Mouse (Mus musculus): ENCODE measurements around the gene Mif. TPM values are rescaled to one million over a fixed set of nuclear protein-coding genes. Genes with fewer than 3 reads are reported as not detected.
A peak's percentile ranks its signal among the peaks of the same experiment; 100 is the strongest.

The Mif gene
- total and polyA plus RNA-seq, 3 experiments: 200 to 556 (median 220) TPM

DNA sequence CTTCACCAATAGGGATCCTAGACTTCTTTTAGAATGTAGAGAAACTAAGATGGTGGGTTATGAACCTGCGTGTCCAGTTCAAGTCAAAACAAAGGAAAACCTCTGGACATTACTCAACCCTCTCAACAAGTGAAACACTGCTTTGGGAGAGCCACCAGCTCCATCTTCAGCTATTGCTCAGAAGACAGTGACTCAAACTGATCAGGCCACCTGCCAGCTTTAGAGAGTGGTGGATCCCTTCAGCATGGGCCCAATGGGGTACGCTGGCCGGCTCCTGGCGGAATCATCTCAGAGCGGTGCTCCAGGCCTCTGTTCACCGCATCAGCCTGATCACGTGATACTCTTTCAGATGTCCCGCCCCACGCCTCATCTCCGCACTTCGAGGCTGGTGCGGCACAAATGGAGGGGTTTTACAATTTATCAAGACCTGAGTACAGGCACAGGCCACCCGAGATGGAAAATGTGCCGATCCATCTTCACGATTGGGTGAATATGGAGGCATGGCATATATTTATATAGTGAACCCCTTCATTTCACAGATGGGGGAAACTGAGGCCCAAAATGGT, 4.5 kb downstream of the Mif start:
- H3K4me1 ChIP-seq (ENCODE audit: control insufficient read depth, insufficient read depth, low read length): 0 out of 2 replicates have a peak, but pooled peaks cover 2% of the 10 kb centered on the region
- no peaks in the 10 kb centered on the region for H3K79me2 ChIP-seq (replicated peaks; ENCODE audit: control insufficient read depth, insufficient read depth, low read length)
- no peak for DNase-seq
- H3K9ac ChIP-seq (ENCODE audit: low read depth, low read length): no peak overlapping the region
- intact Hi-C loops (cut with DNase I): no loop called here
- no peaks in the 10 kb centered on the region for H3K27me3 ChIP-seq (ENCODE audit: control insufficient read depth, insufficient read depth, low read length)
- H3K4me3 ChIP-seq: no peak overlapping the region
- 94% methylated on average over 15 of the region's 15 CpGs for WGBS
- TF ChIP-seq CTCF (IDR thresholded peaks at IDR 0.05) (no peak), EP300 (IDR thresholded peaks at IDR 0.05; ENCODE audit: insufficient read depth, low read depth, low read length) (no peak), POLR2A (IDR thresholded peaks at IDR 0.05; ENCODE audit: insufficient read depth, low read depth, low read length) (no peak)
- no peaks in the 10 kb centered on the region for H3K36me3 ChIP-seq (ENCODE audit: control insufficient read depth, insufficient read depth, low read length)
- H3K27ac ChIP-seq: no peak overlapping the region

DNA sequence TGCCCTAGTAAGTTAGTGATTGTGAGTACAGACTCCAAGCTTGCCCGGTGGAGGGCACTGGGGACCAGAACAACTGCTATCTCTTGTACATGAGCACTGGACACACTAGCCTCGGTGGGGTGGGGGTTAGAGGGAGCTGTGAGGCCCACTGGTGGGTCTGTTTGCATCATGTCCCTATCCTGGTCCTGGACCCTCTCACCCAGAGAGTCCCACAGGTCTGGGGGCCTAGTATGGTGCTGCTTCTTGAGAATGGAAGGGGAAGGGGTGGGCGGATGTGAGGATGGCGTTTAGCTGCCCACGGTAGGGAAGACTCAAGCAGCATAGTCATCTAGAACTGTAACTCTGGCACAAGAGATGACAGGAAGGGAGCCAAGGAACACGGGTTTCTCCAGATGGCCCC, 5.2 kb downstream of the Mif start:
- TF ChIP-seq CTCF (IDR thresholded peaks at IDR 0.05) (no peak), EP300 (IDR thresholded peaks at IDR 0.05; ENCODE audit: insufficient read depth, low read depth, low read length) (no peak), POLR2A (IDR thresholded peaks at IDR 0.05; ENCODE audit: insufficient read depth, low read depth, low read length) (no peak)
- intact Hi-C loops (cut with DNase I): no loop called here
- WGBS: 67% methylated on average over 6 of the region's 6 CpGs
- Histone ChIP-seq H3K27me3 (ENCODE audit: control insufficient read depth, insufficient read depth, low read length) (no peaks in the 10 kb centered on the region), H3K79me2 (replicated peaks; ENCODE audit: control insufficient read depth, insufficient read depth, low read length) (no peaks in the 10 kb centered on the region), H3K27ac (no peak overlapping the region), H3K4me3 (no peak overlapping the region), H3K4me1 (ENCODE audit: control insufficient read depth, insufficient read depth, low read length) (0 out of 2 replicates have a peak, but pooled peaks cover 2% of the 10 kb centered on the region), H3K36me3 (ENCODE audit: control insufficient read depth, insufficient read depth, low read length) (no peaks in the 10 kb centered on the region), H3K9ac (ENCODE audit: low read depth, low read length) (no peak overlapping the region)
- DNase-seq: no peak

DNA sequence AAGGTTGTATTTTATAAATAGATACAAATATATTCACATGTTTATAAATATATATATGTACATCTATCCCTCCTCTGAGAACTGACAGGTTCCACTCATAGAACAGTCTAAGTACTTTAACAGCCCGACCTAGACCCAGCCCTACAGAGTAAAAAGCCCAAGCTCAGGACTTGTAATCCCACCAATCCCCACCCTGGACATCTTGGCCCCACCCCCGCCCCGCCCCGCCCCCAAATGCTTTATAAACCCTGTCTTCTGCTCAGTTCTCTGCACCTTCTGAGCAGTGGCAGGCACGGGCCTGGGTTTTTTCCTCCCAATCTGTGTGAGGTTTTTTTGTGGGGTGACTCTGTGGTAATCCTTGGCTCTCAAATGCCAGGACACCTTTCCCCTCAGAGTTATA, 5.9 kb downstream of the Mif start:
- no peak overlapping the region for H3K4me3 ChIP-seq
- WGBS: 50% methylated on average over 5 of the region's 5 CpGs
- no peak overlapping the region for H3K27ac ChIP-seq
- no peak for DNase-seq
- no peak for TF ChIP-seq CTCF (IDR thresholded peaks at IDR 0.05)
- TF ChIP-seq POLR2A (IDR thresholded peaks at IDR 0.05; ENCODE audit: insufficient read depth, low read depth, low read length): no peak
- no peak for TF ChIP-seq EP300 (IDR thresholded peaks at IDR 0.05; ENCODE audit: insufficient read depth, low read depth, low read length)
- H3K27me3 ChIP-seq (ENCODE audit: control insufficient read depth, insufficient read depth, low read length): no peaks in the 10 kb centered on the region
- H3K9ac ChIP-seq (ENCODE audit: low read depth, low read length): no peak overlapping the region
- no peaks in the 10 kb centered on the region for H3K36me3 ChIP-seq (ENCODE audit: control insufficient read depth, insufficient read depth, low read length)
- H3K79me2 ChIP-seq (replicated peaks; ENCODE audit: control insufficient read depth, insufficient read depth, low read length): no peaks in the 10 kb centered on the region
- intact Hi-C loops (cut with DNase I): no loop called here
- 0 out of 2 replicates have a peak, but pooled peaks cover under 1% of the 10 kb centered on the region for H3K4me1 ChIP-seq (ENCODE audit: control insufficient read depth, insufficient read depth, low read length)

DNA sequence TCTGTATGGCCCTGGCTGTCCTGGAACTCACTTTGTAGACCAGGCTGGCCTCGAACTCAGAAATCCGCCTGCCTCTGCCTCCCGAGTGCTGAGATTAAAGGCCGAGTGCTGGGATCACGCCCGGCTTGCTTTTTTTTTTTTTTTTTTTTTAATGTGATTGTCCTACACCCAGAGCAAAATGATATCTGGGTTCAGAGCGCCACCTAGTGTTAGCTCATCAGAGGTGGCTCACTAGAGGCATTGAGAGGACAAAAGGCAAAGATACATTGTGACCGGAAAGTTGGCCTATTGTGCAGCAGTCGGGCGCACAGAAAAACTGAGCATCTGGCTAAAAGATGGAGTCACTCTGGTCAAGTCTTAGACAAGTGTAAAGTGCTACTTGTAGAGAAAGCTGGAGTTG, 6.6 kb downstream of the Mif start:
- Histone ChIP-seq H3K27me3 (ENCODE audit: control insufficient read depth, insufficient read depth, low read length) (no peaks in the 10 kb centered on the region), H3K36me3 (ENCODE audit: control insufficient read depth, insufficient read depth, low read length) (no peaks in the 10 kb centered on the region), H3K9ac (ENCODE audit: low read depth, low read length) (no peak overlapping the region), H3K4me1 (ENCODE audit: control insufficient read depth, insufficient read depth, low read length) (no peaks in the 10 kb centered on the region), H3K27ac (no peak overlapping the region), H3K79me2 (replicated peaks; ENCODE audit: control insufficient read depth, insufficient read depth, low read length) (no peaks in the 10 kb centered on the region), H3K4me3 (no peak overlapping the region)
- 19% methylated on average over 10 of the region's 10 CpGs for WGBS
- TF ChIP-seq CTCF (IDR thresholded peaks at IDR 0.05) (peak; percentile 83), POLR2A (IDR thresholded peaks at IDR 0.05; ENCODE audit: insufficient read depth, low read depth, low read length) (no peak), EP300 (IDR thresholded peaks at IDR 0.05; ENCODE audit: insufficient read depth, low read depth, low read length) (0 out of 2 replicates have a peak, but pooled peaks have one; percentile 6)
- peak; percentile 80 for DNase-seq
- intact Hi-C loops (cut with DNase I): loop anchor here (1.0 to 2.0 kb wide), 3 partner anchors 19 to 269 kb away; no protein-coding TSS in a partner anchor

DNA sequence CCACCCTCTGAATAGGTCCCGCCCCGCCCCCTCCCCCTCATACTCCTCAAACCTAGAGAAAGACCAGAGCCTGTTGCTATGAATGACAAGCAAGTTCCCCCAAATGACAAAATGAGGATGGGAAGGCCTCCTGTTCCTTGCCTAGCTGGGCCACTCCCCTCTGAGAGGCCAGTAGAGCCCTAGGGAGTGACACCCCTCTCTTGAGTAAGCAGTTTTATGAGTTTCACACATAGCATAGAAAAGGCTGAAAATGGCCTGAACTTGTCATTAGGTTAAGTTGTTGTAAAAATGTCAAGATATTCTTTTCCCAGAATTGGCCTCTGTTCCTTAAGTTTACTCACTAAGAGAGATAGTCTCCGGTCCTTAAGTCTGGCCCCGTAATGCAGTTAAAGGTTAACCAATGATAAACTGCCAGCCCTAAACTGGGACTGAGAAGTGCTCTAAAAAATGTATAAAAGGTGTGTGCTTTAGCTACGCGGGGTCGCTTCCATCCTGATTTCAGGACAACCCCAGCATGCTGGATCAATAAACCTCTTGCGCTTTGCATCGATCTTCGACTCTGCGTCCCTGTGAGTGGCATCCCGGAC, 7.4 kb downstream of the Mif start:
- no peak for TF ChIP-seq EP300 (IDR thresholded peaks at IDR 0.05; ENCODE audit: insufficient read depth, low read depth, low read length)
- TF ChIP-seq POLR2A (IDR thresholded peaks at IDR 0.05; ENCODE audit: insufficient read depth, low read depth, low read length): no peak
- H3K4me3 ChIP-seq: no peak overlapping the region
- 95% methylated on average over 12 of the region's 12 CpGs for WGBS
- DNase-seq: no peak
- no peaks in the 10 kb centered on the region for H3K36me3 ChIP-seq (ENCODE audit: control insufficient read depth, insufficient read depth, low read length)
- H3K27me3 ChIP-seq (ENCODE audit: control insufficient read depth, insufficient read depth, low read length): no peaks in the 10 kb centered on the region
- intact Hi-C loops (cut with DNase I): loop anchor here (1.0 to 2.0 kb wide), 3 partner anchors 18 to 268 kb away; no protein-coding TSS in a partner anchor
- H3K79me2 ChIP-seq (replicated peaks; ENCODE audit: control insufficient read depth, insufficient read depth, low read length): no peaks in the 10 kb centered on the region
- H3K9ac ChIP-seq (ENCODE audit: low read depth, low read length): no peak overlapping the region
- no peak overlapping the region for H3K27ac ChIP-seq
- no peaks in the 10 kb centered on the region for H3K4me1 ChIP-seq (ENCODE audit: control insufficient read depth, insufficient read depth, low read length)

DNA sequence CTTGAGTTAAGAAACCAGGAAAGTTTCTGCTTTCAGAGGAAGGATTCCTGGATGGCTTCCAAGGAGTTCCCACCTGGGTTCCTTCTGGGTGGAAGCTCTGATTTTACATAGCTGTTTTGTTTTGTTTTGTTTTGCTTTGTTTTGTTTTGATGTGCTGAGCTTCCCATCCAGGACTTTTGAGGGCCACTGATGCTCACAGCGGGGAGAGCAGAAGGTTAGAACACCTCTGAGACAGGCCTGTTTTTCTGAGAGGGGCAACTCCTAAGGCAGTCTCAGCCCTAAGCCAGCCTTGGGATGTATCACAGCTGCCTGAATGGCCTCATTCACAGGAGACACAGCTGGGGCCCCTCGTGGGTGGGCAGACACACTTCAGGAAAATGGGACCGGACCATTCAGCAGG, 8.4 kb downstream of the Mif start:
- TF ChIP-seq CTCF (IDR thresholded peaks at IDR 0.05) (no peak), EP300 (IDR thresholded peaks at IDR 0.05; ENCODE audit: insufficient read depth, low read depth, low read length) (no peak)

More for the DNA sequence above, 8.4 kb downstream of the Mif start:
- WGBS: 59% methylated on average over 3 of the region's 3 CpGs
- Histone ChIP-seq H3K9ac (ENCODE audit: low read depth, low read length) (no peak overlapping the region), H3K27me3 (ENCODE audit: control insufficient read depth, insufficient read depth, low read length) (no peaks in the 10 kb centered on the region), H3K27ac (no peak overlapping the region), H3K4me3 (no peak overlapping the region), H3K4me1 (ENCODE audit: control insufficient read depth, insufficient read depth, low read length) (no peaks in the 10 kb centered on the region), H3K36me3 (ENCODE audit: control insufficient read depth, insufficient read depth, low read length) (no peaks in the 10 kb centered on the region), H3K79me2 (replicated peaks; ENCODE audit: control insufficient read depth, insufficient read depth, low read length) (no peaks in the 10 kb centered on the region)
- intact Hi-C loops (cut with DNase I): loop anchor here (2.0 kb wide), 2 partner anchors 17 to 267 kb away; no protein-coding TSS in a partner anchor
- no peak for DNase-seq

Measured in heart, adult 2 months (tissue).